Mouse (Mus musculus) midbrain, embryonic 12.5 days (tissue): Measurements from ENCODE around the gene Utp3. TPM values are rescaled to one million over a fixed set of nuclear protein-coding genes. Genes with fewer than 3 reads are reported as not detected.
A peak's percentile ranks its signal among the peaks of the same experiment; 100 is the strongest.

Source experiments
- ATAC-seq: fragments of 200-750 bp; cut with Nextera tagmentation; 2 replicates; pipeline ENCODE4 v1.8.0; 2017; ENCODE audit warnings: low read depth, moderate TSS enrichment, moderate library complexity; ENCODE audit not compliant: low FRiP score
- H3K27ac ChIP-seq: fragments of 300-500 bp; sonication (generic); replicated peaks from 2 replicates; pipeline ENCODE4 v1.5.1; 2016; ENCODE audit warnings: mild to moderate bottlenecking
- H3K27me3 ChIP-seq: fragments of 300-500 bp; sonication (generic); 2 replicates; pipeline ENCODE4 v1.6.1; 2016; ENCODE audit warnings: mild to moderate bottlenecking
- H3K36me3 ChIP-seq: fragments of 300-500 bp; sonication (generic); 2 replicates; pipeline ENCODE4 v1.6.1; 2016
- H3K4me1 ChIP-seq: fragments of 300-500 bp; sonication (generic); 2 replicates; pipeline ENCODE4 v1.6.1; 2016
- H3K4me2 ChIP-seq: fragments of 300-500 bp; sonication (generic); replicated peaks from 2 replicates; pipeline ENCODE4 v1.6.1; 2016; ENCODE audit warnings: mild to moderate bottlenecking, moderate library complexity
- H3K4me3 ChIP-seq: fragments of 300-500 bp; sonication (generic); 2 replicates; pipeline ENCODE4 v1.5.1; 2016; ENCODE audit warnings: mild to moderate bottlenecking
- H3K9ac ChIP-seq: fragments of 300-500 bp; sonication (generic); replicated peaks from 2 replicates; pipeline ENCODE4 v1.6.1; 2016; ENCODE audit warnings: mild to moderate bottlenecking, moderate library complexity
- H3K9me3 ChIP-seq: fragments of 300-500 bp; sonication (generic); 2 replicates; pipeline ENCODE4 v1.6.1; 2016; ENCODE audit warnings: mild to moderate bottlenecking
- WGBS: fragments of 180-500 bp; shearing (Covaris S2); methylation state at CpG from one replicate; pipeline ENCODE4 v1.1.7; 2016; 5-methylcytosine and 5-hydroxymethylcytosine counted together
- polyA plus RNA-seq: library from polyadenylated mRNA; unstranded; fragments of >200 nt; fragmentation: Nextera tagmentation; extraction: Ambion mirVana; gene quantifications from 2 replicates; pipeline ENCODE4 v1.2.1, GENCODE M21; 2016

Utp3 gene
- polyA plus RNA-seq, 1 experiment from 2014 or later: 59.1 TPM

DNA sequence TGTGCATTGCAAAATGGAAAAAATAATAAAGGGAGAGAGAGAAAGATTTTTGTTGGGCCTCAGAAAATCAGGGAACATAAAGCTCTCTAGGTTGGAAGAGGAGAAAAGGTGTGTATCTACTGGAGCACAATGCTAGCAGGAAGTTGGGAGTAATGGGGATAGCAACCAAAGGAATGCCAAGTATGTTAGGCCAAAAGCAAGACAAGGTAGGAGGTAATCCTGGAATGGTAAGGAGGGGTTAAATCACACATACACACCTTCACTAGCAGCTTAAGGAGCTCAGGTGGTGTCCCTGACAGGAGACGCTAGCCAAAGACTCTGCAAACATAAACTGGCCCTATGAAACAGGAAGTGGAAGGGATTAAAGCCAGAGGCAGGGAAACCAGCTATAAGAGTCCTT lies 4.7 kb downstream of the Utp3 start:
- H3K9me3 ChIP-seq: no peaks in the 10 kb centered on the region
- 0 out of 2 replicates have a peak, but pooled peaks cover 5% of the 10 kb centered on the region for H3K36me3 ChIP-seq
- H3K4me2 ChIP-seq: no peak overlapping the region
- WGBS: 55% methylated on average over 1 of the region's 1 CpGs
- no peak overlapping the region for H3K4me3 ChIP-seq
- peaks cover 18% of the 10 kb centered on the region for H3K4me1 ChIP-seq
- ATAC-seq: no peak
- no peak overlapping the region for H3K9ac ChIP-seq
- H3K27me3 ChIP-seq: no peaks in the 10 kb centered on the region
- H3K27ac ChIP-seq: no peak overlapping the region

GRCm38 (mm10) chr5:88561080-88561814 lies 7.0 kb downstream of the Utp3 start:
- 0 out of 2 replicates have a peak, but pooled peaks cover 3% of the 10 kb centered on the region for H3K36me3 ChIP-seq
- H3K9ac ChIP-seq: no peak overlapping the region
- H3K4me2 ChIP-seq: no peak overlapping the region
- H3K27ac ChIP-seq: no peak overlapping the region
- H3K4me1 ChIP-seq: peaks cover 9% of the 10 kb centered on the region
- 80% methylated on average over 9 of the region's 9 CpGs for WGBS
- no peaks in the 10 kb centered on the region for H3K9me3 ChIP-seq
- H3K4me3 ChIP-seq: no peak overlapping the region
- no peak for ATAC-seq
- H3K27me3 ChIP-seq: no peaks in the 10 kb centered on the region

GRCm38 (mm10) chr5:88562863-88563780 lies 8.9 kb downstream of the Utp3 start:
- Histone ChIP-seq H3K4me2 (no peak overlapping the region), H3K4me1 (peaks cover 10% of the 10 kb centered on the region), H3K36me3 (no peaks in the 10 kb centered on the region), H3K9ac (no peak overlapping the region), H3K27me3 (no peaks in the 10 kb centered on the region), H3K9me3 (no peaks in the 10 kb centered on the region), H3K4me3 (no peak overlapping the region), H3K27ac (no peak overlapping the region)
- no peak for ATAC-seq
- WGBS: 75% methylated on average over 8 of the region's 8 CpGs

- peak; percentile 91 for ATAC-seq
- under 1% methylated on average over 64 of the region's 71 CpGs for WGBS
- Histone ChIP-seq H3K4me3 (peak within 1 kb of the TSS; percentile 94), H3K9ac (peak within 1 kb of the TSS; percentile 90), H3K9me3 (no peaks in the 10 kb centered on the region), H3K27ac (peak within 1 kb of the TSS; percentile 92), H3K27me3 (no peaks in the 10 kb centered on the region), H3K4me1 (peaks cover 10% of the 10 kb centered on the region), H3K4me2 (peak within 1 kb of the TSS; percentile 73), H3K36me3 (no peaks in the 10 kb centered on the region)
Observed at GRCm38 (mm10) chr5:88564501-88565147, 10.4 kb downstream of the Utp3 start, which contains the start of gene Rufy3. Gene Rufy3, plus strand, starts transcription at chr5:88565040.

DNA sequence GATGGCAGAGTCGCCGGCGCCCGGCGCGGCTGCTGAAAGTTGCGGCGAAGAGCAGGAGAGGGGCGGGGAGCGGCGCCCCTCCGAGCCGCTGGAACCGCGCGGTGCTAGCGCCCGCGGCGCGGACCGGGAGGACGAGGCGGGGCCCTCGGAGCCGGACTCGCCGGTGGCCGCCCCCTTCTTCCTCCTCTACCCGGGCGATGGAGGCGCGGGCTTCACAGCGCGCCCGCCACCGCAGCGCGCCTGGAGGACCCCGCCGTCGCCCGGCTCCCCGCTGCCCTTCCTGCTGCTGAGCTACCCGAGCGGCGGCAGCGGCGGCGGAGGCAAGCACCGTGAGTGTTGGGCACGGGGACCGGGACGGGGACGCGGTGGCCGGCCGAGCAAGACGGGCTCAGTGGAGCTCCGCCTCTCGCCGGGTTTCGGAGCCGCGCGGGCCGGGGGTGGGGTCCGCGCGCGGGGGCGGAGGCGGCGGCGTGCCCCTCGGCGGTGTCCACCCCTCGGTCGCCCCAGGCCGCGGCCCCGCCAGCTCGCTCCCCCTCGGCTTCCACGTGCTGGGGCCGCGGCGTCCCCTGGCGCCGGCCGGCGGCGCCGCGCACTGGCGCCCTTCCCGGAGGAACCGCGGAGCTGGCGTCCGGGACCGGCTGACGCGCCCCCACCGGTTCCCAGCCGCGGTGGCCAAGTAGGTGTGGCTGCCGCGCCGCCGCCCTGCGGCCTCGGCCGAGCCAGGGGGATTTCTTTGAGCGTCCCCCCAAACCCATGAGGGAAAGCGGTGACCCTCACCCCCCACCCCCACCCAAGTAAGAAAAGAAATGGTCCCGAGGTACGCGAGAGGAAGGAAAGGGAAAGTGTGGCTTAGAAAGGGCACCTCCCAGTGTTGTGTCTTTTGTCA lies 11.1 kb downstream of the Utp3 start:
- Histone ChIP-seq H3K4me3 (peak overlapping the region; percentile 94), H3K27ac (peak overlapping the region; percentile 92), H3K27me3 (no peaks in the 10 kb centered on the region), H3K9ac (peak overlapping the region; percentile 90), H3K36me3 (peaks cover 3% of the 10 kb centered on the region; the same call in 1 of the 2 replicates), H3K4me2 (peak overlapping the region; percentile 73), H3K4me1 (peaks cover 10% of the 10 kb centered on the region), H3K9me3 (no peaks in the 10 kb centered on the region)
- WGBS: under 1% methylated on average over 72 of the region's 119 CpGs
- peak; percentile 81 for ATAC-seq

DNA sequence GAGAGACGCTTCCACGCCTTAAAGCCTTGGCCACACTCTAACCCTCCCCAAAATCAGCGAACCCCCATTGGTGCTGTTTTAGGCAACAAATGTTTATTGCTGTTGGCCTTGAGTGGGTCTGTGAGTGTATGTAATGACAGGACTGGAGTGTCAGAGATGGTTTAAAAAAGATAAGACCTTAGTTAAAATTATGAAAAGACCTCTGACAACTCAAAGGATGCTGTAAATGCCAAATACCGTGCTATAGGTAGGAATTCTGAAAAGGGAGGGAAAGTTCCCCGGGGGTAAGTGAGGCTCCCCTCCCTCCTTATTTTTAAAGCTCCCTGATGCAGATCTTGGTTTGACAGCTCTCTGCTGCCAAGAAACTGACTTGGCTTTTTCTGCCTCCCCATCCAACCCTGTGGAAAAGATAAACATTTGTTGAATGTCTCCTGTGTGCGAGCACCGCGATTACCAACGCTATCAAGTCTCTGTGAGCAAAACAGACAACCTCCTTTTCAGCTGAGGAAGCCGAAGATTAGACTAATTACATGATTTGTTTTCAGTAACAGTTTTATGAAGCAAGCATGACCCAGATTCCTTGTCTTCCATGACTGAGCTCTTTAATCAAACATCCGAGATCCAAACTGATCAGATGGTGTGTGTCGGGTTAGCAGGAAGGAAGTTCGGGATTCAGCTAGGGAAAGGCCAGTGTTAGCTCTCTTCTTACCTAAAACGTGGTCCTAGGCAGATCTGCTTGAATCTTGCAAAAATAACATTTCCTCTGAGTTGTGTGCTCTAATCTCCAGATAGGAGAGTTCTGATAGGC lies 12.0 kb downstream of the Utp3 start:
- Histone ChIP-seq H3K4me1 (peaks cover 10% of the 10 kb centered on the region), H3K9ac (peak overlapping the region; percentile 90), H3K36me3 (peaks cover 11% of the 10 kb centered on the region; the same call in 1 of the 2 replicates), H3K9me3 (no peaks in the 10 kb centered on the region), H3K27me3 (no peaks in the 10 kb centered on the region), H3K4me2 (peak overlapping the region; percentile 73), H3K4me3 (peak overlapping the region; percentile 94), H3K27ac (peak overlapping the region; percentile 92)
- no peak; the same call in none of the 2 replicates for ATAC-seq
- WGBS: 9% methylated on average over 14 of the region's 14 CpGs

GRCm38 (mm10) chr5:88569541-88569940 lies 15.3 kb downstream of the Utp3 start:
- H3K4me3 ChIP-seq: no peak overlapping the region
- H3K9ac ChIP-seq: no peak overlapping the region
- H3K27me3 ChIP-seq: no peaks in the 10 kb centered on the region
- no peaks in the 10 kb centered on the region for H3K9me3 ChIP-seq
- no peak for ATAC-seq
- 73% methylated on average over 3 of the region's 3 CpGs for WGBS
- no peak overlapping the region for H3K27ac ChIP-seq
- peaks cover 13% of the 10 kb centered on the region; the same call in 1 of the 2 replicates for H3K36me3 ChIP-seq
- H3K4me1 ChIP-seq: peaks cover 10% of the 10 kb centered on the region
- no peak overlapping the region for H3K4me2 ChIP-seq

- Histone ChIP-seq H3K9ac (no peak overlapping the region), H3K9me3 (no peaks in the 10 kb centered on the region), H3K27ac (no peak overlapping the region), H3K36me3 (peaks cover 13% of the 10 kb centered on the region; the same call in 1 of the 2 replicates), H3K4me1 (no peaks in the 10 kb centered on the region), H3K4me3 (no peak overlapping the region), H3K27me3 (no peaks in the 10 kb centered on the region), H3K4me2 (no peak overlapping the region)
- 95% methylated on average over 3 of the region's 3 CpGs for WGBS
- no peak for ATAC-seq
Observed at GRCm38 (mm10) chr5:88574829-88575228, 20.6 kb downstream of the Utp3 start.

DNA sequence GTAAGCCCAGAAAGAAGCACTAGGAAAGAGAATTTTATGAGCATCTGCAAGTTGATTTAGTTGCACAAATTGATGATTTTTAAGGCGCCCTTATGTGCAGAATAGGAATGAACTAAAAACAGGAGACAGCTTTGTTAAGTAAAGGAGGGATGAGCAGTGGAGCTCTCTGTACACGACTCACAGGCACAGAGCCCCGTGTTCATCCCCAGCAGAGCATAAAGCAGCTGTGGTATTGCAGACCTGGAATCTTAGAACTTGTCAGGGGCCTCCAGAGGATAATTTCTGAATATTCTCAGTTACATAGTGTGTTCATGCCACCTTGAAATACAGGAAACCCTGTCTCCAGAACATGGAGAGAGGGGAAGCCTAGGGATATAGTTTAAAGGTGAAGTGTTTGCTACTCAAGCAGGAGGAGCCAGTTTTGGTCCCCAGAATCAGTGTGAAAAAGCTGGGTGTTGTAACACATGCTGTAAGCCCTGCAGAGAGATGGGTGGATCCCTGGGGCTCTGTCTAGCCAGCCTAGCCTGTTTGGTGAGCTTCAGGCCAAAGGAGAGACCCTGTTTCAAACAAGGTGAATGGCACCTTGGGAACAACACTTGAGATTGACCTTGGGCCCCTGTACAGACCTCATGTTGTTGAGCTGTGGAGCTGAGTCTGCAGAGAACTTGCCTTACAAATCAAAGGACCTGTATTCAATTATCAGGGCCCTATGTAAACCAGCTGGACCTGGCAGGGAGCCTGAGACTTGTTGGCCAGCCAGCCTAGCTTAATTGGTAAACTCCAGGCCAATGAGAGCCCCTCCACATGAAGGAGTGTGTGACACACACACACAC lies 21.5 kb downstream of the Utp3 start:
- 76% methylated on average over 3 of the region's 3 CpGs for WGBS
- Histone ChIP-seq H3K9me3 (no peaks in the 10 kb centered on the region), H3K4me2 (no peak overlapping the region), H3K27ac (no peak overlapping the region), H3K36me3 (peaks cover 7% of the 10 kb centered on the region; the same call in 1 of the 2 replicates), H3K9ac (no peak overlapping the region), H3K4me1 (no peaks in the 10 kb centered on the region), H3K27me3 (no peaks in the 10 kb centered on the region), H3K4me3 (no peak overlapping the region)
- no peak for ATAC-seq

GRCm38 (mm10) chr5:88580681-88581080 lies 26.4 kb downstream of the Utp3 start:
- H3K36me3 ChIP-seq: no peaks in the 10 kb centered on the region
- ATAC-seq: no peak
- H3K4me3 ChIP-seq: no peak overlapping the region
- H3K27ac ChIP-seq: no peak overlapping the region
- H3K9ac ChIP-seq: no peak overlapping the region
- no peak overlapping the region for H3K4me2 ChIP-seq
- H3K4me1 ChIP-seq: peaks cover 12% of the 10 kb centered on the region
- 85% methylated on average over 10 of the region's 10 CpGs for whole genome bisulfite sequencing
- no peaks in the 10 kb centered on the region for H3K27me3 ChIP-seq
- H3K9me3 ChIP-seq: no peaks in the 10 kb centered on the region
